Mouse (Mus musculus): ENCODE data around the gene Agl.
A peak's percentile ranks its signal among the peaks of the same experiment; 100 is the strongest.

- TF ChIP-seq POLR2A (IDR thresholded peaks at IDR 0.05; ENCODE audit: extremely low read depth, insufficient read depth, low read length) (no peak), CTCF (IDR thresholded peaks at IDR 0.05; ENCODE audit: extremely low read depth, insufficient read depth, low read length) (peak; percentile 47; the same call in 1 of the 2 replicates)
These were observed 36.4 kb downstream of the Agl start for GRCm38 (mm10) chr3:116771597-116771996.

All from cortical plate, adult 2 months (tissue).